Mouse (Mus musculus) testis, postnatal 10 days (tissue): ENCODE measurements around the gene Wwox.

Source experiments
- DNase-seq: peaks from one replicate; pipeline ENCODE4 v3.0.0; 2021; ENCODE audit warnings: low spot score

The Wwox gene

DNA sequence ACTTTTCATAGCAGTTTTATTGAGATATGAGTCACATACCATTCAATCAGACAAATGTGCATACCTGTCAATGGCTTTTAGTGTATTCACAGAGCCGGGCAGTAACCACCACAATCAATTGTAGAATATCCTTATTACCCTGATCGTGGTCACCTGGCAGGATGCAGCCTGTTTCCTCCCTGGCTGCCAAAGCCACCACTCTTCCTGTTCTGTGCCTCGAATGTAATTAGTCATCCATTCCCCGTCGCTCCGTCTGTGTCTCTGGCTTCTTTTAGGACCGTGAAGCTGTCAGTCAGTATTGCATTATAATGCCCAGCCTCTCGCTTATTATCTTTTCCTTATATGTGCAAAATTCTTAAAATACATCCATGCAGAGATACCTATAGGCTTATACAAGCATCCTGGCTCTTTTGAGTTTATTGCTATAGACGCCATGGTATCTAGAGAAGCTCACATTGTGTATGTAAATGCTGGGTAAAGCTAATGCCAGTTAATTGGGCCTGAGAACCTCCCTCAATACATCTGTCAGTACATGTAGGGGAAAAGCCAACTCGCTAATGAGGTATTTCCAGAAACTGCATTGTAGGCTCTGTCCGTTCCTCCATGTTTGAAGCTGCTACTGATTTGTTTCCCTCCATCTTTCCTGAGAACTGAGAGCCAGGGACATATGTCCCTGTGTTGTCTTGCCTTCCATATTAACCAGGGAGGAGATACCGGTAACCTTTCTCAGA, 303.9 kb downstream of the Wwox start:
- DNase-seq, result no peak

DNA sequence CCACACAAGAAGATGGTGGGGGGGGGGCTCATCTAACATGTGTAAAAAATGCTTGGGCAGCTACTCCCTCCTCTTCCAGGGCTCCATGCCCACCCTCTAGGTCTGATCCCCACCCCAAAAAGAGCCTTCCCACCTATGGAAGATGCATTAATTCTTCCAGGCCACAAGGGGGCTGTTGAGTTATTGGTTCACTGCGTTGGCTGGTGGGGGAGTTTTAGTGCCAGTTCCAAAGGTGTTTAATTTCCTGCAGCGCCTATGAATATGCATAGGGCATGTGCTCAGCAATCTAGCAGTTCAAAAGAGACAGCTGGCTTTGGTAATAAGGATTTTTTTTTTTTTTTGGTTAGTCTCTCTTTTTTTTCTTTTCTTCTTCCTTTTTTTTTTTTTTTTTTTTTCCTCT, 306.9 kb downstream of the Wwox start:
- no peak for DNase-seq

DNA sequence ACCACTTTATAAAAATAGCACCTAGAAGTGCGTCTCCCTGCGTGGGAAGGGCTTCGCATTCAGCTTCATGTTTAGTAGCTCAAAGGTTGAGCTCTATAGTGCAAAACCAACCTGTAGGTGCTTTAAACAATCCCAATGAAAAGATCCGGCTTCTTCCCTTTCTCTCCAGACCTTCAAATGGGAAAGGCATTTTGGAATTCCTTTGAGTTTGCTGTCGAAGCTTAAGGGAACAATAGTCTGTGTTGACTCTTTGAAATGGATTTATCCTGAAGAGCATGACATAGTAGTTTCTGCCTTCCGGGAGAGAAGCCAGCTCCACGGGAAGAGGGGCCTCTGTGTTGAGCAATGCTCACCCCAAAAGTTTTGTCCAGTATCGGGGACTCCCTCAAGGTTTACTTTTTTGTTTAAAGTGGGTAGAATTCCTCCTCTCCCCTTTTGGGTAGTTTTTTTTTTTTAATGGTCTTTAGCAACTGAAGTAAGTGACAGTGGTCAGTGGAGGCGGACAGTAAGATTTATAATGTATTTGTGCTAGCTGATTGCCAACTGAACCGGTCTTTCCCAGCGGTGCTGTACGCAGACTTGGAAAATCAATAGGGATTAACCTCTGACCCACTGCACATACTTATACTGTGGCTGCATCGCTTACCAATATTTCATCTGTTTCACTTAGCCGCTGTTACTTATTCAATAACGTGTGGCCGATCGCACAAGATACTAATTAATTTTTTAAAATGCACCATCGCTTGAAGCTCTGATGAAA, 312.1 kb downstream of the Wwox start:
- DNase-seq, result no peak

DNA sequence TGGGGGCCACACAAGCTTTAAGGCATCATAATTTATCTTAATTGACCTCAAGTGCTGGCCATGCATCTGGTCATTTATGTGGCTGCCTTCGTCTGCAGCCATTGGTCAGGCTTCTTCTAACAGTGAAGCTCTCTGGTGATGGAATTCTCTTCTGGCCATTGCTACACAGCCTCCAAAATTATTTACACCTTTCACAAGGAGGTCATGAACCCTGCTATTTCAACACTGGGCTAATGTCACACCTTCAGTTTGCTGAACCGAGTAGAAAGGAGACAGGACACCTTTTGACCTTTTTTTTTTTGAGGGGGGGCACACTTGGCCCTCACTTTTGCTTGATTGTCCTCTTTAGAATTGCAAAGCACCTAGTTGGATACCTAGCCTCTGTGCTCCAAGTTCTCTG, 320.2 kb downstream of the Wwox start:
- DNase-seq, result no peak

DNA sequence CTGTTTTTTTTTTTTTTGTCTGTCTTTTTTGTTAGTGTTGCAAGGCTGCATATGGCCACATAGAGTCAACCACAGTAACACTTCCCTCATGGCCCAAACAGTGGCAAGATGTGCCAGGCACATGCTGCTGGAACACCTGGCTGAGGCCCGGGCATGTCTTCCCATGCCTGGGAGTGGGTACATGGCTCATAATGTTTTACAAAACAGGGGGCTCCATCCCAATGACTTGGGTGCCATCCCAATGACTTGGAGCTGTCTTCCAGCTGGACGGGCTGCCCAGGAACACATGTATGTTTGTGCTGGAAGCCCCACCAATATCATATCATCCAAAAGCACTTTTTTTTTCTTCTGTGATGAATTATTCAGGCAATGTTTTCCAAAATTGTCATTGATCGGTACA, 329.1 kb downstream of the Wwox start:
- DNase-seq, result no peak

DNA sequence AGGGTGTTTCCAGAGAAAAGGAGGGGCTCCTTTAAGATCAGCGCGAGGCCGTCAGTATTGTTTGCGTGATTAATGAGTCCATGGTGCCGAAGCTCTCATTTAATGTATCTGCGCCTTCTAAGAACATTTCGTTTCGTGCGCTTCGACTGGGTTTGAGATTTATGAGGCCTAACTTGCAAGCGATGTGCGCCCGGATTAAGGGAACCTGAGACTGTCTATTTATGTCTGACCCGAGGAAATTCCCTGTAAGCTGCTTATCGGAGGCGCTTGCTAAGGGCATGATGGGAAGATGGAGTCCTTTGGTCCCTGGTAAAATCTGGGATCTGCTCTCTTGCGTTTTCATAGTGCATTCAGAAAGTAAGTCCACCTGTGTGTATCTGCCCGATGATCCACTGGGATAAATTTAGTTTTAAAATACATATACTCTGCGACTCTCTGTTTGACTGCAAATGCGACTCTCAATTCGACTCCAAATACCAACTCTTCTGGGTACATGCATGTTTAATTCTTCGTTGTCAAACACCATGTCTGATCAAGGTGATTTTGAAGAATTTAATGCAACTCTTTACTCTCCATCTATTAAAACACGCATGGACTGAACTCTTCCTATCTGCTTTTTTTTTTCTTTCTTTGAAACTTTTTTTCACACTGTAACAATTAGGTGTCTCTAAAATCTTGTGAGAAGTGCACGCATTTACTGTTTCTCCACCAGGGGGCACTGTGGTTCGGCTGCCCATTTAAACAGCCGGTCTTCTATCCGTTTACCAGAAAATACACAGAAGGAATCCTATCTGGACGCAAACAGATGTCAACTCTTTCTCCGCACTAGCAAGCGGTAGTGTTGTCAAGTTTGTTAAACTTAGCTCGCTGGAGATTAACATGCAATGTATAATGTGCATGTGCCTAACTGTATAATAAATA, 331.7 kb downstream of the Wwox start:
- peak; percentile 91 for DNase-seq

DNA sequence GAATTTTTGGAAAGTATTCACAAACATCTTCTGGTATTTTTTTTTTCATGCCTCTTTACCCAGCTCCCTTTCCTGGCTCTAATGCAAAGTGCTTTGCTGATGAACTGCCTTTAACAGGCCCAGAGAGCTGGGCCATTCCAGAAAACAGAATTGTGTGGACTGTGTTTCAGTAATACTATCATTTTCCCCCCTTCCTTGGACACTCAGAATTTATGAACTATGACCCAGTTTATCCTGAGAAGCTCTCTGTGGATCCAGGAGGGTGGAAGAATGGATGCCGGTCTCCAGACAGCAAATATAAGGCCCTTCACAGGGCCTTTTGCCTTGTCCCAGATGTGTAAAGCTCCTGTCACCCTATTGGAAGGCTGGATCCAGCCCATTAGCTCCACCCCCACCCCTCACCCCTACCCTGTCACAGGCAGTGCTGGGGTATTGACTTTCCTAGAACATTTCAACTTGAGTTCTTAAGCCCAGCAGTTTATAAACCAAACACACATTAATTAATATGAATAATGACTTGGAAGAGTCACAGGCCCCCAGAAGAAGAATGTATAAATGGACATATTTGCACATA, 332.9 kb downstream of the Wwox start:
- no peak for DNase-seq

DNA sequence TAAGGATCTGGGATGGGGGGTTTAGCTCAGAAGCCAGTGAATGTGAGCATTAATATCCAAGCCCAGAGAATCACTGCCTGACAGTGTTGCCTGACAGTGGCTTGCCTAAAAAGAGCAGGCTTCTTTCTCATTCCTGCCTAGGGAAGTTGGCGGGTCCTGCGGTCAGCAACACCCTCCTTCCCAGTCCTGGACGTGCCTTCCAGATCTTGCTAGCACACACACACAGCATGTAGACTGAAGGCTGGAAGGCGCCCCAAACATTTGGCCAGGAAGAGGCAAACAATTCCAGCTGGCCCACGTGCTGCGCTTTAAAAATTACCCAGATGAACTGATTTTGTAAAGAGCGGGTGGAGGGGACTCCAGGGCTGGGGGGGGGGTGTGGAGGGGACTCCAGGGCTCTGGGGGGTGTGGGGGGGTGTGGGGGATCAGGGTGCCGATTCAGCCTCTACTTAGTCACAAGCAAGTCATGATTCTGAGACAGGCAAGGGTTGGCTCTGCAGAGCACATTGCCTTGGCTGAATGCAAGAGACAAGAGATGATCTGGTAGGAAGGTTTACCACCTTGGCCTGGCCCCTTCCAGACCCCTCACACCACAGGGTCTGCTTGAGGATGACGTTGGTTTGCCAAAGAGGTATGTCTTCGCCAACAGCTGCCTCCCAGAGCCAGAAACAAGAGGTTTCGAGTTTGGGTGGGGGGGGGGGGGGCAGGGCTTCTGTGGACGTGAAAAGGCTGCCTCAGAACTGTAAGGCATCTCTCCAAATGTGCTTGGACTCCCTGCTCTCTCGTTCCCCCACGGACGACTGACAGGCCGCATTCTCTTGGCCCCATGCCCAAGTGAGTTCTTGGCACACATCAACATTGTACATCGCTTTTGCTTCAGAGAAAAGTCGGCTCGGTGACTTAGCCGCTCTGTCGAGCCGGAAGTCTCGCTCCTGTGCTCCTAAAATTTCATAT, 334.3 kb downstream of the Wwox start:
- DNase-seq, result peak; percentile 80

DNA sequence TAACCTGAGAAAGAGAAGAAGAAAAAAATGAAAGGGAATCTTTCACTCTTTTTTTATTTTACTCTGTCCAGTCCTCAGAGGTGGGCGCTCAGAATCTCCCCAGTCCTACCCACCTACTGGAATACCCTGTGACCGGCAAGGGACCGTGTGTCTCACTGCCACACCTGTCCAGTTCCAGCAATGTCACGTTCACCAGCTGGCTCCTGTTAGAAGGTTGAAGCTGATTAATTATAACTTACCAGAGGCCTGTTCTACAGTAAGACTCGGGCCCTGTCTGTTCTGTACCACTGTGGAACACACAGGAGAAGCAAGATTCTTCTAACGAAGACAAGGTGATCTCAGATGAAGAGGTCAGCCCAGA, 334.9 kb downstream of the Wwox start:
- DNase-seq, result no peak

DNA sequence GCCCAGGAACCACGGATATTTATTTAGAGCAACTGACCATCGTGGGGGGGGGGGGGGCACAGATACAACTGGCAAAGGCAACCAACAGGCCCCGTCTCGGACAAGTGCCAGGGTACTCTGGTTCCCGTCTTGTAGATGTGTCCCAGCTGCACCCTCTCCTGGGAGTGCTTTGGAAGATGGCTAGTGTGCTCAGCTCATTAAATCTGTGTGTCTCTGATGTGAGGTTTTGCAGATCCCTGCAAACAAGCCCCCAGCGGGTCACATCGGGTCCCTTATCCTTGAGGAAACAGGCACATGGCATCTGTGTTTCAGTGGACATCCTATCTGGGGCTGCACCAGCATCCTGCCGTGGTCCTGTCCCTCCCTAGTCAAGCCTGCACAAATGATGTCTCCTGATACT, 336.1 kb downstream of the Wwox start:
- DNase-seq, result no peak

DNA sequence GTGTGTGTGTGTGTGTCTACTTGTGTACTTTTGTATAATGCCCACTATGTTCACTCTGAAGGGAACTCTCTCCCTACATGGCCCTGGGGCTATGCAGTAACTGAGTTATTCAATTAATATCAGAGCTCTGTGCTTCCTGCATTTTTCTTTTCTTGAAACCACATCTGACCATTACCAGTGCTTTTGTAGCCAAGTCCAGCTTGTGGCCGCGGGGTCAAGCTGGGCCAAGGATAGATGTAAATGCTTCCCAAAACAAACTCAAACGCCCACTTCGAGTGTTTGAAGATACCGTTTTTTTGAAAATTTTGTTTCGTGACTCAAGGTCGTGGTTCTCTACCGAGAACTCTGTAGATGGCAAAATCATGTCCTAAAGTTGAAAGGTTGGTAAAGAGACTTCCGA, 337.2 kb downstream of the Wwox start:
- DNase-seq, result no peak

DNA sequence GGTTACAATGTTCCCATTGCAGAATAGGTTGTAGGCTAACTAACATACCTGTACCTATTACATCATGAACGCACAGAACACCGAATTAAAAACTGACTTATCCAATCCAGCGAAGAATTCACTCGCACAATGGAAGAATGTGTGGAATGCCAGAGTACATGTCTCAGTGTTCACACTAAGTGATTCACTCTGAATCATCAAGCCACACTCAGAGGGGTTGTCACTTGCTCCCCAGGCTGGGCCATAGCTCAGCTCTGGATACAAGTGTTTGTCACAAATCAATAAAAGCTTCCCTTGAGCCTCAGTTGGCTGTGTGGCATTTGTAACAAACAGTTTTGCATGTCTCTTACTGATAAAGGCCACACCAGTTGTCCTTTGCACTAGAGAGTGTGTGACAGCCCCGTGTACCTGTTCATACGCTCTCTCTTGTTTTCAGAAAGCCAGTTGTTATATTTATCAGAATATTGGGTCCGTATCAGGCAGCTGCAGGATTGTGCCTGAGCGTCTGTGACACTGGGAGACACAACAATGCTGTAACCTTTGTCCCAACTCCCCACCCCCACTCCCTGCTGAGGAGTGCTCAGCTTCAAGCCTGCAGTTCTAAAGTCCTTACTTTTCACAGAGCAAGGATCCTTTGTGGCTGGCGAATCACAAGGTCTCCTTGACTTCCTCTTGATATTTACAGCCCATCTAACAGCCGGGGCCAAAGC, 338.0 kb downstream of the Wwox start:
- no peak for DNase-seq

DNA sequence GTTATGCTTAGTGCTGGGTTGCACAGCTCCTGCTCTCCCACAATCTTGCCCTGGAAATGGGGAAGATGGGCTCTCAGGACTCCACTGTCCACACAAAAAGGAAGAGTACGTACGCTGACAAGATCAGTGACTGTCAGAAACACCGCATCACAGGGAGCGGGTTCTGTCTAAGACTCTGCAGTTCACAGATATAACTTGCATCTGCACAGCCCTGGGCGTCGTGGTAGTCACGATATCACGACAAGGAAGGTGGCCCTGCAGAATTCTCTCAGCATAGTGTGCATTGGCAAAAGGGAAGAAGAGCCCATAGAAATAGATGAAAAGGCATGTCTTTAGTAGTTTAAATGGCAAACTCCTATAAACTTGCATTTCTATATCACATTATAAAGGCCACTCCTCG, 339.5 kb downstream of the Wwox start:
- DNase-seq, result no peak

DNA sequence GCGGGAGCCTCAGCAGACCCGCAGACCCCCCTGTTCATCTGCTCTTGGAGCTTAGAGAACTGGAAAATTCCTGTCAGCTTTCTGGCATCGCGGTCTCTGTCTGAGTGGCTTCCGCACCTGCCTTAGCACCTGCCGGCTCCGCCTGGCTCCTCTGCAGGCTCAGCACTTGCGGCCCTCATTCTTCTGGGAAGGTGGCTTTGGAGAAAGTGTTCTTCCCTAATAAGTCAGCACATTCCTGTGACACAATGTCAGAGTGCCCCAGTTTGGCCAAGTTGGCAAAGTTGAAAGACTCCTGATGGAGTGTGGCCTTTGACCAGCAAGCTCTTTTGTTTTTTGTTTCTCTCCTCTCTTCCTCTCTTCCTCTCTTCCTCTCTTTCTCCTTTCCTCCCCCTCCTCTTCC, 343.9 kb downstream of the Wwox start:
- DNase-seq, result no peak

DNA sequence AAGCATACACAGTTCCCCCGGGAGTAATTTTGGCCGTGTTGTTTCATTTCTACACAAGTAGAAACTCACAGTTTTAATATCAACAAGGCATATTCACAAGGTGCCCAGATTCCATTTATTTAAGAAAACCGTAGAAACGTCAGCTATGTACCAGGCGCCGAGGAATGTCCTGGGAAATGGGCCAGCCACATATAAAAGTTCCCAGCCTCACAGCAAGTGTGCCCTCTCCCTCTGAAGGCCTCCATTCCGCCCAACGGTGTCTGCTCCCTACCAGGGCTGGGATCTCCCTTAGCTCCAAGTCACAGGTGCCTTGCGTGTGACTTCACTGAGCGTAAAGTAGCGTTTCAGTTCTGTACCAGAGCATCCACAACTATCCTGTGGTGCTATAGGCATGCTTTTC, 346.4 kb downstream of the Wwox start:
- DNase-seq, result no peak

DNA sequence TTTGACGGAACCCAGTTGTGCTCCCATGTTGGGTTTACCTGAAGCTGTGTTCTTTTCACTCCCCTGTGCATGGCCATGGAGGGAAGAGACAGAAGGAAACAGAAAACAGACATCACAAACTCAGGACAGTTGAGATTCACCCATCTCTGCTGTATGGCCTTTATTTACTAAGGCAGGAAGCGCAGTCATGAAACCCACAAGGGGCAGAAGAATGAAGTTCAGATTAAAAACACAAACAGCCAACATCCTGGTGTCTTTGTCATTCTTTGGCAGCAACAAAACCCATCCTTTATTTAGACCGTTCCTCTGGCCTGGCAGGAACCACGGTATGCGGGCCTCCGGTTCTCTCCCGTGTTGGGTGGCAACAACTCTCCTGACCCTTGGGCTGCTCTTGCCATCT, 350.2 kb downstream of the Wwox start:
- DNase-seq, result no peak

DNA sequence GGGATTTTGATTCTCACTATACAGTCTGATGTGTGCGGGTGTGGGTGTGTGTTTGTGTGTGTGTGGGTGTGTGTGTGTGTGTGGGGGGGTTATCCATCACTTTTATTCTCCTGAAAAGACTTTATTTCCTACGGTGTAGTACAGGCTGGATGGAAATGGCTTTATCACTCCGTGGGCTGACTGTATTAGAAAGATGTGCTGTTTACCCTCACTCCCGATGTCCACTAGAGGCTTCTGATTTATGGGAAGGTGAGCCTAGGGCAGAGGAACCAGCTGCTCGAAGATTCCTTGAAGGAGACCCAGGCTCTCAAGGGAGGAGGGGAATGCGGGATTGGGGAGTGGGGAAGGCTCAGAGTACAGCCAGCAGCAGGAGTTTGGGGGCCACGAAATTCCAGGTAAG, 351.3 kb downstream of the Wwox start:
- DNase-seq, result no peak

DNA sequence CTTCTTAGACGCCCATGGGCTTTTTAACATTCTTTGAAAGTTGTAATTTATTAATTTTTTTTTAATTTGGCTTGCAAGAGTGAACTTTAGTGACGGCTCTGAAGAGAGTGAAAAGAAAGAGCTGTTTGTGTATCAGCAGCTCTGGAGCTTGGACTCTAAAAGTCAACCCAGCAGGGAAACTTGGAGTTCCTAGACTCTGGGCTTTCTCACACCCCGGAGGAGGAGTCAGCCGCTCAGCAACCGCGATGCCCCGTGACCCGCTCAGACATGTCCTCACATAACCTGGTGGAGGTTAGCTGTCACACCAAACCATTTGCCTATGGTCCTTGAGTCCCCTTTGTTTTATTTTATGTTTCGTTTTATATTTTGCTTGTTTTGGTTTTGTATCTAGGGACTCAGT, 354.2 kb downstream of the Wwox start:
- no peak for DNase-seq

DNA sequence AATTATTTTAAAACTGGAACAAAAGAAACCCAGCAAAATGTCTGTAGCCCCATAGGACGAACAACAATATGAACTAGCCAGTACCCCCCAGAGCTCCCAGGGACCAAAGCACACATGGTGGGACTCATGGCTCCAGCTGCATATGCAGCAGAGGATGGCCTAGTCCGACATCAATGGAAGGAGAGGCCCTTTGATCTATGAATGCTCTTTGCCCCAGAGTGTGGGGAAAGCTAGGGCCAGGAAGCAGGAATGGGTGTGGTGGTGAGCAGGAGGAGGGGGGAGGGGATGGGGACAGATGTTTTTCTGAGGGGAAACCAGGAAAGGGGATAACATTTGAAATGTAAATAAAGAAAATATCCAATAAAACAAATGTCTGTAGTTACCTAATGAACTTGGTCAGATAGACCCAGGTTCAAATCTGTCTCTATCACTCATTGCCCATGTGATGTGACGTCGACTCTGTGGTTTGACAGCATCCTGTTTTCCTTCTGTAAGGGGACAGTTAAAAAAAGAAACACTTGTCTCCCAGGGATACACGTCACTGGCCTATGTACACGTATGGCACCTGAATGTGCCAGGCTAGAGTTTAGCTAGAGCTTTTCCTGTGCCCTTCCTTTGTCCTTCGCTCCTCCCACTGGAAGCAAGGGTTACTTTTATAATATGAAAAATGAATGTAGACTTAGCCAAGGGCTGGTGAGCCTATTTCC, 362.1 kb downstream of the Wwox start:
- DNase-seq, result no peak

DNA sequence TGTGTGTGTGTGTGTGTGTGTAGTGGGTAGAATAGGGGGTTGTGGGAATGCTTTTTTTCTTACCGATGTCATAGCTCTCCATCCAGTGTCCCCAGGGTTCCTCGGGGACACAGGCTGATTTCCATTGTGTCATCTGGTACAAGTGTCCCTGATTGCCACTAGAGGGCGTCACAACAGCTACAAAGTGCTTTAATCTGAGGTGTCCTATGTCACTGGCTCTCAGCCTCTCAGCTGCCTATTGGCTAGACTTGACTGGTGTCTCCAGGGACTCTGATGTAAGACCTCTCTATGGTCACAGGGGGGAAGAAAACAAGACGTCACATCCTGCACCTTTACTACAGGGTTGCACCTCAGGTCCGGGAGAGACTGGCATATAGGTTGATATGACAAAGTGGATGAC, 363.7 kb downstream of the Wwox start:
- no peak for DNase-seq
